Mouse (Mus musculus): ENCODE measurements around the gene Adgrd1.

Adgrd1 gene

DNA sequence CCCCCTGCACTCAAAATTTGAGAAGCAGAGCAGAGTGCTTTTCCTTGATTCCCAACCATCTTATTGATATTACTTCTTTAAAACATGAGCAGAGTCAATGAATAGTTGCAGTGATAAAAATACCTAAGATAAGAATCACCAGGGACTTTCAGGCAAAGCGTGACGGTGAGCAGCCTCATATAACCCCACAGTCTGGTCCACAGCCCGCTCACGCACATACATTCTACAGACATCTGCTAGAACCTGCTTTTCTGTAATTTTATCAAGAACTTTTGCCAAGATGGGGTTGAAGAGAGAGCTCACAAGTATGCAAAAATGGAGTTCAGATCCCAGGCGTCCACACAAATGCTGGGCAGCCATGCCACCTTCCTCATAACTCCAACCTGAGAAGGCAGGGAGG is 40.9 kb downstream of the Adgrd1 start:
- in situ Hi-C loops (cut with MboI; ENCODE audit: low pct_unique_long_range_greater_than_20kb in 1 of 2, low sequenced_read_pairs in 2 of 2, unreplicated experiment in 1 of 2), result no loop called here

DNA sequence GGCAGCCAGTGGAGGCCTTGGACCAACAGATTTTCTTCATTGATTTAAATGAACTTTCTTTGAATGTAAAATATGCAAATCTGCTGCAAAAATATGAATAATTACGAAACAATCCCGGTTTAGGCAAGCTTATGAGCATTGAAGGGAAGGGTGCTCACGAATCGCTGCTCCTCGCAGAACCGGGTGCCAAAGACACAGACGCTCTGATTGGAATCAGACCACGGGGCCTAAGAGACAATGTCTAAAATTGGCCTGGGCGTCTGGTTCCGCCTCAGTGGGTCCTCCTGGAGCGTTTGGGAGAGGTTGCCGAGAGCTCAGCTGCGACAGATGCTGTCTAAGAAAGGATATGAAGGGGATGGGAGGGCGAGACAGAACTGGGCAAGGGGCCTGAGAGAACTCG is 42.0 kb downstream of the Adgrd1 start:
- in situ Hi-C loops (cut with MboI; ENCODE audit: low pct_unique_long_range_greater_than_20kb in 1 of 2, low sequenced_read_pairs in 2 of 2, unreplicated experiment in 1 of 2), result no loop called here

GRCm38 (mm10) chr5:129142801-129143200 is 46.3 kb downstream of the Adgrd1 start:
- in situ Hi-C loops (cut with MboI; ENCODE audit: low pct_unique_long_range_greater_than_20kb in 1 of 2, low sequenced_read_pairs in 2 of 2, unreplicated experiment in 1 of 2), result no loop called here

DNA sequence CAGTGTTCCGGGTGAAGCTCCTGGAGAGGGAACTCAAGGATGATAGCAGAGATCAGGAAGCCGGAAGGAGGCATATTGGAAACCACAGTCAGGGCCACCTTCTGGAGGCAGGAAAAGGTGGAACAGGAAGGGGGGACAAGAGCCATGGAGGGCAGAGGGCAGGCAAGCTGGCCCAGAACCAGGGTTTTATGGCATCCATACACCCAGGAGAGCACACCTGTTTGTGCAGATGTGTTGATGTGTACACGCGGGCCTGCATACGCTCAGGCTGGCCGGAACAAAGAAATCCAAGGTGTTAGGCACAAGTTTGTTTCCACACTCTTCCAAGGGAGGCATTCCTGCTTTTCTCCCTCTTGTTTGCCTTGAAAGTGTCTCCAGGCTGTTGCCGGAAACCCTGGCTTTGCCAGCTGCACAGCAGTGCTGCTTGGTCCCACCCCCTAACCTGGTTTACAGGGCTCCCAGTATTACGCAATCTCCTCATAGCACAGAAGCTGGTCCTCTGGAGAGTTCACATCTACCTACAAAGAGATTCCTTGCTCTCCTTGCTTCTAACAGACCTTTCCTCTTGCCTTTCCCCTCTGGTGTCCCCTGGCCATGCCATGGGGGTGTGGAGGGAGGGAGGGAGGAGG is 48.9 kb downstream of the Adgrd1 start:
- in situ Hi-C loops (cut with MboI; ENCODE audit: low pct_unique_long_range_greater_than_20kb in 1 of 2, low sequenced_read_pairs in 2 of 2, unreplicated experiment in 1 of 2), result no loop called here

- in situ Hi-C loops (cut with MboI; ENCODE audit: low pct_unique_long_range_greater_than_20kb in 1 of 2, low sequenced_read_pairs in 2 of 2, unreplicated experiment in 1 of 2), result no loop called here
Measured at GRCm38 (mm10) chr5:129146892-129147509, 50.5 kb downstream of the Adgrd1 start.

DNA sequence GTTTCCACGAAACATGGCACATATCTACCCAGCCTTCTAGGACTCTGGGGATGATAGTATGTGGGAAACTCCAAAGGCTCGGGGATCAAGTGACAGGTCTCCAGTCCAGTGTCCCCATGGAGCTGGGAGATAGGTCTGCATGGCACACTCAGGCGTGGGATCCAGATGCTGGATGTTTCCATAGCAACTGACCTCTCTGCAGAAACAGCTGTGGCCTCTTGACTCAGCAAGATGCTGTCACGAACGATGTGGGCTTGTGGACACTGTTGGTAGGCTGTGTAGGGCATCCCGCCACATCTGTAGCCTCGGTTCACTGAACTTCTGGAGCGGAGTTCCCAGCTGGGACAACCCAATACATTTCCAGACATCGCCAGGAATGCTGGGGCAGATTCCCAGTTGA is 51.9 kb downstream of the Adgrd1 start:
- in situ Hi-C loops (cut with MboI; ENCODE audit: low pct_unique_long_range_greater_than_20kb in 1 of 2, low sequenced_read_pairs in 2 of 2, unreplicated experiment in 1 of 2), result no loop called here

GRCm38 (mm10) chr5:129155023-129155901 is 58.7 kb downstream of the Adgrd1 start:
- in situ Hi-C loops (cut with MboI; ENCODE audit: low pct_unique_long_range_greater_than_20kb in 1 of 2, low sequenced_read_pairs in 2 of 2, unreplicated experiment in 1 of 2), result no loop called here

DNA sequence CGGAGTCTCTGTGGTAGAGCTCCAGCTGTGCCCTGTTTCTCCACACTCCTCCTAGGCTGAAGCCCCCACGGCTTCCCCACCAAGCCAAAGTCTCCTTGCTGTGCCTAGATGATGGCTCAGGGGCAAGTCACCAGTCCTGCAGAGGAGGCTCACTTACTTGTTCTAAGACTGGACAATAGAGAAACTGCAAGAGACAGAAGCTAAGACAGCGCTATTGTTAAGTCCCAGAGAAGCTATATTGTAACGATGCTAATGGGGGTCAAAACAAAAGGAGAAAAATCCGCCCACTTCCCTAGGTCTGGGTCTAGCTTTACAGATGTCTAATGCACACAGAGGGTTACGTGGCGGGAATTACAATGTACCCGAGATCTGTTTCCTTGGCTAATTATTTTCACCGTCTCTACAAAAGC is 59.4 kb downstream of the Adgrd1 start:
- in situ Hi-C loops (cut with MboI; ENCODE audit: low pct_unique_long_range_greater_than_20kb in 1 of 2, low sequenced_read_pairs in 2 of 2, unreplicated experiment in 1 of 2), result no loop called here

GRCm38 (mm10) chr5:129161372-129162051 is 65.0 kb downstream of the Adgrd1 start:
- in situ Hi-C loops (cut with MboI; ENCODE audit: low pct_unique_long_range_greater_than_20kb in 1 of 2, low sequenced_read_pairs in 2 of 2, unreplicated experiment in 1 of 2), result loop anchor here (5.0 kb wide), 1 partner anchor 99 kb away; no protein-coding TSS in a partner anchor

DNA sequence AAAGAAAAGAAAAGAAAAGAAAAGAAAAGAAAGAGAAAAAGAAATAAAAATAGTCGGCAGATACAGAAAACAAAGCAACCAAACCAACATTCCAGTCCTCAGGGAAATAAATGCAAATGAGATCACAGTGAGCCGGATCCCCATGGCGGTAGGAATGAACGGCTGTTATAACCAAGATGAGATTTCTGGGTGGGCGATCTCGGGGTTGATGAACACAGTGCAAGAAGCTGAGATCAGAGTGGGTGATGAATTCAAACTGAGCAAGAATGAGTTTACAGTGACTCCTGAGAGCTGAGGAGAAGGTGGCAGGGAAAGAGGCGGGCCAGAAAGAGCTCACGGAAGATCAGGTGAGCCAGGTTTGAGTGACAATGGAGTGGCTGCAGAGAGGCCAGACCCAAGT is 66.9 kb downstream of the Adgrd1 start:
- in situ Hi-C loops (cut with MboI; ENCODE audit: low pct_unique_long_range_greater_than_20kb in 1 of 2, low sequenced_read_pairs in 2 of 2, unreplicated experiment in 1 of 2), result loop anchor here (5.0 kb wide), 1 partner anchor 101 kb away; no protein-coding TSS in a partner anchor

DNA sequence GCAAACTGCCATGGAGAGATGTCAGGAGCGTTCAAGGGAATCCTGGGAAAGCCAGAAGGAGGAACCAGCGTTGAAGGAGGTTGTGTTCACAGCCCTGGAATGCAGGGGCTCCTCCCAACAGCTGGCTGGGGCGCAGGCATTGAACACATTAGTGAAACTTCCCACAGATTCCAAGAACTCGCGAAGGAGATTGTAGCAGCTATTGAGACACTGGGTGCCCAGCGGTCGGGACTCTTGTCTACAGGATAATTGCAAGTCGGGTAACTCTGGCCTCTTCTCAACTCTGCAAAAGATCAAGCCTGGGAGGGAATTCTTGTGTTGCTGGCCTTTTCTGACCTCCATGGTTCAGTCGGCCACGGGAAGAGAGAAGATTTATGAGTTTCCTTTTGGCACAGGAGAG is 67.5 kb downstream of the Adgrd1 start:
- in situ Hi-C loops (cut with MboI; ENCODE audit: low pct_unique_long_range_greater_than_20kb in 1 of 2, low sequenced_read_pairs in 2 of 2, unreplicated experiment in 1 of 2), result loop anchor here (5.0 kb wide), 1 partner anchor 102 kb away; no protein-coding TSS in a partner anchor

GRCm38 (mm10) chr5:129164911-129165584 is 68.5 kb downstream of the Adgrd1 start:
- in situ Hi-C loops (cut with MboI; ENCODE audit: low pct_unique_long_range_greater_than_20kb in 1 of 2, low sequenced_read_pairs in 2 of 2, unreplicated experiment in 1 of 2), result loop anchor here (5.0 kb wide), 1 partner anchor 103 kb away; no protein-coding TSS in a partner anchor

GRCm38 (mm10) chr5:129165595-129165994 is 69.0 kb downstream of the Adgrd1 start:
- in situ Hi-C loops (cut with MboI; ENCODE audit: low pct_unique_long_range_greater_than_20kb in 1 of 2, low sequenced_read_pairs in 2 of 2, unreplicated experiment in 1 of 2), result no loop called here

DNA sequence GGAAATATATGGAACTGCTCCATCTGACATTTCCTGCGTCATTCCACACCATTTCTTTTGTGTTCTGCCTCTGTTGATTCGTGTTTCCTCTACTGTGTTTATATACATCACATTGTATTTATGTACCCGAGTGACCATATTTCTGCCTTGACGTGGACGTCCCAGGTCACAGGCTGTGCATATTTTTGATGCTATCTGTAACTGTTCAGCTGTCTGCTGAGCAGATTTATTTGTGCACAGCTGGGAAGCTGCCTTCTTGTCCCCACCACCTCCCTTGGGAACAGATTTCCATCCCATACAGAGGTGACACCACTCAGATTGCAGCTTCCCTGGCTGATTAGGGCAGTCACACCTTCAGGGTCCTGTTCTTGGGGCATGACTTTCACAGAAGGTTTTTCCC is 72.5 kb downstream of the Adgrd1 start:
- in situ Hi-C loops (cut with MboI; ENCODE audit: low pct_unique_long_range_greater_than_20kb in 1 of 2, low sequenced_read_pairs in 2 of 2, unreplicated experiment in 1 of 2), result no loop called here

DNA sequence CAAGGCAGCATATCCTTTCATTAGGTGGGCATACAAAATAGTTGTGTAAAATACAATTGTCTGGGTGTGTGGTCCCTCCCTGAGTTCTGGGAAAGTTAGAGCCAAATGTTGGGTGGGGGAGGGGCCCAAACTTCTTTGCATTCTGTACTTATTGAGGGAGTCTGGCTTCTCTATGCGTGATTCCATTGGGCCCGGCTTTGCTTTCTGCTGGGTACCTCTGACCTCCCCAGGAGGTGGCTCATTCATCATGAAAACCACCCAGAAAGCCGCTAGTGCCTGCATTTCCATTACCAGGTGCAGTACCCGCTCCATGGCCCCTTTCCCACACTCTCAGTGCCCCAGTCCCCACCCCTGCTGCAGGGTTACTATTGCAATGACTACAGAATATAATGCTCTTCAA is 73.0 kb downstream of the Adgrd1 start:
- in situ Hi-C loops (cut with MboI; ENCODE audit: low pct_unique_long_range_greater_than_20kb in 1 of 2, low sequenced_read_pairs in 2 of 2, unreplicated experiment in 1 of 2), result no loop called here

DNA sequence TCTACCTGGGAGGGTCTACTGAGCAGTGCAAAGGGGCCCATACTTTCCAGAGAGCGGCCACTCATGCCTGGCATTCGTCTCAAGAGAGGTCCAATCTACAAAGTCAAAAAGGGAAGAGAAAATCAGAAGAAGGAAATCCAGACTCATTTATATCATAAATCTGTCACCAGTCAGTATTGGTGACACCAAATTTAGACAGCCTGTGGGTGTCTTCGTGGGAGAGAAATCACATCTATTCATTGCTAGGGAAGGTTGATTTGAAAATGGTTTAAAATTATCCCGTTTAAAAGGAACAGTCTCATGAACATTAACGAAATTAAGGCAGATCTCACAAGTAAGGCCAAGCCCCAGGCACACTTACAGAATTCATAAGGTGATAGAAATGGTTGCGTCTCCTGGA is 76.0 kb downstream of the Adgrd1 start:
- in situ Hi-C loops (cut with MboI; ENCODE audit: low pct_unique_long_range_greater_than_20kb in 1 of 2, low sequenced_read_pairs in 2 of 2, unreplicated experiment in 1 of 2), result no loop called here

DNA sequence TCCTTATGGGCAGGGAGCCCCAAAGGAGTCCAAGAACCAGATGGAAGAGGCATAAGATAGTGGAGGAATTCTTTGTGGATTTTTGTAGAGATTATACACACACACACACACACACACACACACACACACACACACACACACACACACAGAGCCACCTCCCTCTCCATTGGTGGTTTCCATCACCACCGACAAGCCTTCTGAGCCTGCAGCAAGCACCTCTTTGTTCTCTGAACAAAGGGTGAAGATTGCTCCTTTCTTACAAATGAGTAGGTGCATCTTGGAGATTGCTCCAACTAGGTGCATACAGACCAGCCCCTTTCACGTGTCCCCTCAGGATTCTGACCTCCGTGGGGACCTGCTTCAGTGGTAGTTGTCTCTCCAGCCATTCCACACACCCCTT is 79.4 kb downstream of the Adgrd1 start:
- in situ Hi-C loops (cut with MboI; ENCODE audit: low pct_unique_long_range_greater_than_20kb in 1 of 2, low sequenced_read_pairs in 2 of 2, unreplicated experiment in 1 of 2), result loop anchor here (5.0 to 25.0 kb wide), 2 partner anchors 411 to 416 kb away; partner anchors contain the start of gene Mmp17 (in 1 of the 2)
